Mouse (Mus musculus): Measurements from ENCODE around the gene Itpr2. TPM values are rescaled to one million over a fixed set of nuclear protein-coding genes. Genes with fewer than 3 reads are reported as not detected.

Itpr2 gene
- polyA plus RNA-seq, 1 experiment from 2014 or later, result 10.2 TPM

DNA sequence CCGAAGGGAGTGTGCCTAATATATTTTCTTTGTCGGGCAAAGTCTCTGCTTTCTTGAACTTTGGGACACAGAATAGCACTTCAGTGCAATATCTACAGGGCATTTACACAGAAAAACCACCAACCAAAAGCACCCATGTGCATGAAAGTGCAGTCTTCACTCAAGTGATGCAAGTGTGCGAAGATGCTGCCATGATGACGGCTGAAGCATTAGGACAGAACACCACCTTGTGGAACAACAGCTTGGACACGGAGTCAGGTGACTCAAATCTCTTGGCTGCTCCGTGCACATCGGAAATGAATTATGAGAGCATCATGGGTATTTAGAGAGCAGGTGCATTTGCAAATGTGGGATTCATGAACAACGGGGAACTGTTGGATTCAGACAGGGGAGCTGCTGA is 420.4 kb downstream of the Itpr2 start:
- Histone ChIP-seq H3K4me2 (replicated peaks) (no peak overlapping the region), H3K4me1 (peaks cover 17% of the 10 kb centered on the region), H3K9ac (no peak overlapping the region), H3K4me3 (no peak overlapping the region), H3K27me3 (no peaks in the 10 kb centered on the region), H3K27ac (no peak overlapping the region), H3K36me3 (no peaks in the 10 kb centered on the region), H3K9me3 (no peaks in the 10 kb centered on the region)
- WGBS, result 89% methylated on average over 8 of the region's 8 CpGs
- ATAC-seq (ENCODE audit: low FRiP score, low read depth), result no peak

DNA sequence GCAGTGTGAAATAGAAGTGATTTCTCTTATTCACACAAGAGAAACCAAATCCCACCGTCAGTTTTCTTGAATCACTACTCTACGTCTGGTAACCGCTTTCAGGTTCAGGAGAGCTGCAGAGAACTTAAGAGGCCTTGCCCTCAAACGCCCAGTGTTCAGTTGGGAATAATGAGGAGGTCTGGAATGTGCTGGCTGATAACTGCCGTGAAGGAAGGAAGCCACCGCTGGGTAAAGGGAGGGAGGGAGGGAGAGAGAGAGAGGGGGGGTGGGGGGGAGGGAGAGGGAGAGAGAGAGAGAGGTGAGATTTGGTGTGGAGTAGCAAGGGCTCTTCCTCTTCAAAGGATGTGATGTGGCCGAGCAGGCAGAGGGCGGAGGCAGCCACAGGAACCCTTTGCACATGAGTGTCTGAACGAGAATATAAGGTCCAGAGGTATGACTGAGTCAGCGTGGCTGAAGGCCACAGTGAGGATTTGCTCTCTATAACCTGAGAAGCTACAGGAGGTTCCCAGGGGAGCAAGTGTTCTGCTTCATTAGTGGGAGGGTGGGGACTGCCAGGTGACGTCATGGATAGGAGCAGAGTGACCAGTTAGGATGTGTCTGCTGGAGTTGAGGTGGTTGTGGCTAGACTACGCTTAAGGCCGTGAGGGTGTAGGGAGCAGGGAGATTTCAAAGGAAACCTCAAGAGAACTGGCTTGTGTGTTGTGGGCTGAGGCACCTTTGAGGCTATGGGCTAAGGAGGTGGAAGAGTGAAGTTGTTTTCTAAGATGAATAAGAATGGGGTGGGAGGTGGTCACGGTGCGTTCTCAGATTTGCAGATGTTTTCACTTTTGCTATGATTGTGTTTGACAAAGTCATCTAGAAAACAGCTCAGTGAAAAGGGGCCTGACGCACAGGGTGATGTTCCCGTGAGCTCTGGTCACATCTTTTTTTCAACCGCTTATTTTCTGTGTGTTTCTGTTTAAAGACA is 421.2 kb downstream of the Itpr2 start:
- Histone ChIP-seq H3K9ac (no peak overlapping the region), H3K4me2 (replicated peaks) (no peak overlapping the region), H3K27ac (no peak overlapping the region), H3K9me3 (0 out of 2 replicates have a peak, but pooled peaks cover 3% of the 10 kb centered on the region), H3K4me3 (no peak overlapping the region), H3K36me3 (no peaks in the 10 kb centered on the region), H3K27me3 (no peaks in the 10 kb centered on the region), H3K4me1 (peaks cover 17% of the 10 kb centered on the region)
- no peak; the same call in 1 of the 2 replicates for ATAC-seq (ENCODE audit: low FRiP score, low read depth)
- WGBS, result 60% methylated on average over 18 of the region's 18 CpGs

DNA sequence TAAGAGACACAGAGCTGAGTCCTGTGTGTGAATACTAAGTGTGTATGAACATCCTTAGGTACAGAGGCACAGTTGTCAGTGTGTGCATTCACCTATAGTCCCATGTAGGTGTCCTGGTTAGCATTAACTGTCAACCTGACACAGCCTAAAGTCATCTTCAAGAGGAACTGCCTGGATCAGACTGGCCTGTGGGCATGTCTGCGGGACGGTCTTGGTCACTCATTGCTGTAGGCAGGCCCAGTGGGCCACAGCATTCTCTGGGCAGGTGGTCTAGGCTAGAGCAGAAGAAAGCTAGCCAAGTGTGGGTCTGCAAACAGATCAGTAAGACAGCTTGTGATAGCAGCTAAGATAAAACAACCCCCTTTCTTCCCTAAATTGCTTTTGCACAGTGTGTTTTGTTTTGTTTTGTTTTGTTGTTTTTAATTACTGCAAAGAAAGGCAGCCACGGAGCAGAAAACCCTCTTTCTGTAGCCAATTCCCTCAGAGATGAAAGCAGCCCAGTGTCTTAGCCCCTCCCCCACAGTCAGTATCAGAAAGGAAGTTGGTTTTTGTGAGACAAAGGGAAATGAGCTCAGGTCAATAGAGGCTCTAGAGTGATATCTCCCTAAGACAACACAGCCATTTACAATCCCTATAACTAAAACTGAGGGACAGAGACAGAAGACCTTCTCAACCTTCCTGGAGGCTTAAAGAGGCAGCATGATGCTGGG is 422.1 kb downstream of the Itpr2 start:
- no peak for ATAC-seq (ENCODE audit: low FRiP score, low read depth)
- Histone ChIP-seq H3K4me3 (no peak overlapping the region), H3K27me3 (no peaks in the 10 kb centered on the region), H3K27ac (no peak overlapping the region), H3K4me2 (replicated peaks) (no peak overlapping the region), H3K9me3 (0 out of 2 replicates have a peak, but pooled peaks cover 3% of the 10 kb centered on the region), H3K36me3 (no peaks in the 10 kb centered on the region), H3K9ac (no peak overlapping the region), H3K4me1 (peaks cover 17% of the 10 kb centered on the region)
- 52% methylated on average over 3 of the region's 3 CpGs for WGBS

DNA sequence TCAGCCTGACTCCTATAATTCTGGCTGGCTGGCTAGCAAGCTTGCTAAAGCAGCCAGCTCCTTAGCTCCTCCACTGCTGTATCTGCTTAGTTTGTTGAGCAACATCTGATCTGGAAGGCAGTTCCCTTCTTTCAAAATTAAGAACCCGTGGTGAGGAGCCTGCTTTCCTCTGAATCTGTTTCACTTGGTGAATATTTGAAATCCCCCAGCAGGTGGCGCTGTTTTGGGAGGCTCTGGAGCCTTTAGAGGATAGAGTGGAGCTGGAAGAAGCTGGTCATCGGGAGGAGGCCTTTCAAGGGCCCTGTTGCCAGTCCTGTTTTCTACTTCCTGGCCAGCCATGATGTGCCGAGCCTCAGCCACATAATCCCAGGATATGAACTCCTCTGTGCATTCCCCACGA is 422.8 kb downstream of the Itpr2 start:
- no peak overlapping the region for H3K4me2 ChIP-seq (replicated peaks)
- no peaks in the 10 kb centered on the region for H3K27me3 ChIP-seq
- H3K36me3 ChIP-seq, result no peaks in the 10 kb centered on the region
- peaks cover 17% of the 10 kb centered on the region for H3K4me1 ChIP-seq
- WGBS, result 46% methylated on average over 5 of the region's 5 CpGs
- no peak overlapping the region for H3K9ac ChIP-seq
- H3K27ac ChIP-seq, result no peak overlapping the region
- H3K9me3 ChIP-seq, result 0 out of 2 replicates have a peak, but pooled peaks cover 3% of the 10 kb centered on the region
- ATAC-seq (ENCODE audit: low FRiP score, low read depth), result 0 out of 2 replicates have a peak, but pooled peaks have one; percentile 3
- no peak overlapping the region for H3K4me3 ChIP-seq

DNA sequence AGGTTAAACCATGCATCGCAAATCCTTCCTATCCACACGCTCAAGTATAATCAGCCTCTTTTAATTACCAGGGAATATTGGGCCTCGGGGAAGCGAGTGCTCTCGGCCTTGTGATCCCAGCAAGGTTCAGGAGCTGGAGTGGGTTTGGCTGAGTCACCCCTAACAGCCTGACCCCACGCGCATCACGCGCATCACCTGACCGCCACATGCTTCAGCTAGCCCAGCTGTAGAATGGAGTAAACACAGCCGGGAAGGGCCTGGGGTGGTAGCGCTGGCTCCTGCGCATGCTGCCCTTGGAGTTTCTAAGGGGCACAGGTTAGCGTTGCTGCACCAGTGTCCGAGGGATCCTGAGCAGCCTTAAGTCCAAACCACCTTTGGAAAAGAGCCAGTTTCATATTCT is 423.9 kb downstream of the Itpr2 start:
- WGBS, result 77% methylated on average over 15 of the region's 15 CpGs
- Histone ChIP-seq H3K27ac (no peak overlapping the region), H3K4me1 (peaks cover 17% of the 10 kb centered on the region), H3K9ac (no peak overlapping the region), H3K27me3 (no peaks in the 10 kb centered on the region), H3K4me3 (no peak overlapping the region), H3K9me3 (peaks cover 7% of the 10 kb centered on the region; the same call in 1 of the 2 replicates), H3K4me2 (replicated peaks) (no peak overlapping the region), H3K36me3 (no peaks in the 10 kb centered on the region)
- ATAC-seq (ENCODE audit: low FRiP score, low read depth), result no peak

DNA sequence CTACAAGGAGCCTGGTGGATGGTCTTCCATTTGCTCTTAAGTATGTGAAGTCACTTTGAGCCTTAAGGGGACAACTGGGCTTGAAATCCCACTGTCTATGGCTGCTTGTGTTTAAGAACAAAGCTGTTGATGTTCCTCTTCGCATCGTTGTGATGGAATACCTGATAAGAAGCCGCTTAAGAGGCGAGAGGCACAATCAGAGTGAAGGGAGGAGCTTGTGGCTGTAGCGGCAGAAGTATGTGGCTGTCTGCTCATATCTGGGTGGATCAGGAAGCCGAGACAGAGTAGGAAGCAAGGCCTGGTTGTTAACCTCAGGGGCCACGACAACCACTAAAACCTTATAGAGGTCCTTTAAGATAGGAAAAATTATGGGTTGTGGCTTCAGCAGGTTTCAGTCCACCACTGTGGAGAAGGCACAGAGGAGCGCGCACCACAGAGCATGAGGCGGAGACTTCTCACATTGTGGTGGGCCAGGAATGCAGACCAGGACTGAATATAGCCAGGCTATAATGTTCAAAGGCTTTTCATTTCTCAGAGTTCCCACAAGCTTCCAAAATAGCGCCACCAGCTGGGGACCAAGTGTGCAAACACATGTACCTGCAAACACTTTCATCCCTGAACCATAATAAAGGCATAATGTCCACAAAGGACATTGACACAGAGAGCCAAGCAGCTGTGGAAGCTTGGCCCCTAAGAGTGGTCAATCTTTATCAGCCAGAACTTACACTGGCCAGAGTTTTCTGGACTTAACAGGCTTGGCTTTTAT is 424.7 kb downstream of the Itpr2 start:
- Histone ChIP-seq H3K4me2 (replicated peaks) (no peak overlapping the region), H3K9ac (no peak overlapping the region), H3K4me3 (no peak overlapping the region), H3K36me3 (no peaks in the 10 kb centered on the region), H3K27me3 (no peaks in the 10 kb centered on the region), H3K4me1 (peaks cover 17% of the 10 kb centered on the region), H3K27ac (no peak overlapping the region), H3K9me3 (peaks cover 7% of the 10 kb centered on the region; the same call in 1 of the 2 replicates)
- 74% methylated on average over 11 of the region's 11 CpGs for WGBS
- no peak for ATAC-seq (ENCODE audit: low FRiP score, low read depth)

DNA sequence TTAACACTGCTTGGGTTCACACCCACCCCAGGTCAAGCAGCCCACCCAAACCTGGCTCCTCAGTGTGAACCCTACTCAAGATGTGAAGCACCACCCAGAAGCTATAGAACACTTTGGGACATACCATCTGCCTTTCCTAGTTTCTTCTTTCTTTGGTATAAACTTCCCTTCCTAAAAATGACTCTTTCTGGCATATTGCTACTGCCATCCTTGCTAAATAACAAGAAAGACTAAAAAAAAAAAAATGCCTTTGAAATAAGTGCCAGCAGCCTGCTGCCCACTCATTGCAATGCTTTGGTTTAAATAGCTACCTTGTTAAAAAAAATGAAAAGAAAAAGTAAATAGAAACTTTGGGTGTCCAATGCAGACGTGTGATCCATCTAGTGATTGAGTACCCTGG is 429.2 kb downstream of the Itpr2 start:
- 0 out of 2 replicates have a peak, but pooled peaks cover under 1% of the 10 kb centered on the region for H3K4me1 ChIP-seq
- H3K36me3 ChIP-seq, result no peaks in the 10 kb centered on the region
- H3K4me3 ChIP-seq, result no peak overlapping the region
- no peak overlapping the region for H3K27ac ChIP-seq
- no peak overlapping the region for H3K4me2 ChIP-seq (replicated peaks)
- H3K9me3 ChIP-seq, result peaks cover 7% of the 10 kb centered on the region; the same call in 1 of the 2 replicates
- H3K27me3 ChIP-seq, result no peaks in the 10 kb centered on the region
- H3K9ac ChIP-seq, result no peak overlapping the region
- no peak for ATAC-seq (ENCODE audit: low FRiP score, low read depth)
- 83% methylated on average over 1 of the region's 1 CpGs for WGBS

DNA sequence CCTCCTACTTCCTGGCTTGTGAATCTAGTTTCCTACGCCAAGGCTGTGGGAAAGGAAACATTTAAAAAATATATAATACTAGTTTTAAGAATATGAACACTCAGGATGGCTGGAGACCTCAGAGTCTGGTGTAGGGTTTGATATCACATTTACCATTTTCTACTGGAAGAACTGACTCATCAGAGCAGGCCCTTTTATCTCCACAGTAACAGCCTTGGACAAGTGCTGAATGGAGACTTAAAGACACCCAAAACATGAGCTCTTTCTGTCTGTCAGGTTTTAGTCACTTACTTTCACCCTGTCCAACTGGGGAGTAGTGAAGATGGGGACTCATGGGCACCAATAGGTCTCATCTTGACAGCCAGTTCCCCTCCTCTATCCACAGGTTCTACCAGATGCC is 430.1 kb downstream of the Itpr2 start:
- 89% methylated on average over 1 of the region's 1 CpGs for WGBS
- Histone ChIP-seq H3K4me1 (no peaks in the 10 kb centered on the region), H3K4me3 (no peak overlapping the region), H3K9me3 (peaks cover 7% of the 10 kb centered on the region; the same call in 1 of the 2 replicates), H3K27ac (no peak overlapping the region), H3K27me3 (no peaks in the 10 kb centered on the region), H3K36me3 (no peaks in the 10 kb centered on the region), H3K4me2 (replicated peaks) (no peak overlapping the region), H3K9ac (no peak overlapping the region)
- no peak for ATAC-seq (ENCODE audit: low FRiP score, low read depth)

Other genes with a start within 250 kb of the Itpr2 start
- 93.5 and 100 TPM in 2 replicates for gene Fgfr1op2, start 75.0 kb upstream of the Itpr2 start, polyA plus RNA-seq (2015; fragmentation: Nextera tagmentation; extraction: Ambion mirVana)
- 69.8 and 78.4 TPM in 2 replicates for gene Ints13, start 75.6 kb upstream of the Itpr2 start, polyA plus RNA-seq (2015; fragmentation: Nextera tagmentation; extraction: Ambion mirVana)
- gene Med21, start 140.3 kb upstream of the Itpr2 start, polyA plus RNA-seq (2015; fragmentation: Nextera tagmentation; extraction: Ambion mirVana), result 160 and 165 TPM in 2 replicates
- 38.3 and 39.2 TPM in 2 replicates for gene Tm7sf3, start 140.6 kb upstream of the Itpr2 start, polyA plus RNA-seq (2015; fragmentation: Nextera tagmentation; extraction: Ambion mirVana)
- gene Stk38l, start 222.8 kb upstream of the Itpr2 start, polyA plus RNA-seq (2015; fragmentation: Nextera tagmentation; extraction: Ambion mirVana), result 23.0 TPM in 2 replicates

Data from limb, embryonic 13.5 days (tissue).